Mouse (Mus musculus): ENCODE data around the gene Pofut2.

GRCm38 (mm10) chr10:77216313-77216712, 42.7 kb upstream of the Pofut2 start:
- TF ChIP-seq CTCF (IDR thresholded peaks at IDR 0.05; ENCODE audit: low read depth) (no peak), EP300 (IDR thresholded peaks at IDR 0.05; ENCODE audit: low read depth) (no peak)

All from liver, embryonic 14.5 days (tissue).